Mouse (Mus musculus): ENCODE data around the gene Ifitm2. TPM values are rescaled to one million over a fixed set of nuclear protein-coding genes. Genes with fewer than 3 reads are reported as not detected.

Ifitm2 gene
- polyA plus RNA-seq, 1 experiment from 2014 or later = 798 TPM

GRCm38 (mm10) chr7:140960026-140960425 lies 4.2 kb upstream of the Ifitm2 start:
- 63% methylated on average over 5 of the region's 5 CpGs for WGBS (ENCODE audit: insufficient replicate concordance)
- no peaks in the 10 kb centered on the region for H3K9me3 ChIP-seq (ENCODE audit: low read length)
- H3K4me3 ChIP-seq (ENCODE audit: low read depth, low read length) = no peak overlapping the region
- no peak overlapping the region for H3K9ac ChIP-seq (replicated peaks)
- H3K27ac ChIP-seq (ENCODE audit: low read depth) = no peak overlapping the region
- ATAC-seq (no peak), DNase-seq (no peak)
- H3K36me3 ChIP-seq (replicated peaks; ENCODE audit: insufficient read depth, low read length) = no peaks in the 10 kb centered on the region
- TF ChIP-seq CTCF (IDR thresholded peaks at IDR 0.05; ENCODE audit: low read depth) = no peak
- TF ChIP-seq EP300 (IDR thresholded peaks at IDR 0.05; ENCODE audit: low read depth) = no peak
- H3K27me3 ChIP-seq (ENCODE audit: insufficient read depth, low read length) = no peaks in the 10 kb centered on the region
- H3K4me2 ChIP-seq (ENCODE audit: low read depth, low read length) = no peak overlapping the region
- peaks cover 10% of the 10 kb centered on the region for H3K4me1 ChIP-seq (ENCODE audit: insufficient read depth)

GRCm38 (mm10) chr7:140959181-140959901 lies 3.6 kb upstream of the Ifitm2 start:
- Histone ChIP-seq H3K4me2 (ENCODE audit: low read depth, low read length) (no peak overlapping the region), H3K27me3 (ENCODE audit: insufficient read depth, low read length) (no peaks in the 10 kb centered on the region), H3K36me3 (replicated peaks; ENCODE audit: insufficient read depth, low read length) (no peaks in the 10 kb centered on the region), H3K4me3 (ENCODE audit: low read depth, low read length) (no peak overlapping the region), H3K9ac (replicated peaks) (no peak overlapping the region), H3K27ac (ENCODE audit: low read depth) (no peak overlapping the region), H3K4me1 (ENCODE audit: insufficient read depth) (peaks cover 13% of the 10 kb centered on the region), H3K9me3 (ENCODE audit: low read length) (no peaks in the 10 kb centered on the region)
- ATAC-seq = no peak
- 13% methylated on average over 9 of the region's 9 CpGs for WGBS (ENCODE audit: insufficient replicate concordance)
- DNase-seq = peak; percentile 62
- TF ChIP-seq EP300 (IDR thresholded peaks at IDR 0.05; ENCODE audit: low read depth) (no peak), CTCF (IDR thresholded peaks at IDR 0.05; ENCODE audit: low read depth) (peak; percentile 69)

- 37% methylated on average over 6 of the region's 6 CpGs for WGBS (ENCODE audit: insufficient replicate concordance)
- H3K9me3 ChIP-seq (ENCODE audit: low read length) = no peaks in the 10 kb centered on the region
- H3K27ac ChIP-seq (ENCODE audit: low read depth) = peak overlapping the region; percentile 86
- H3K4me1 ChIP-seq (ENCODE audit: insufficient read depth) = peaks cover 27% of the 10 kb centered on the region
- 0 out of 2 replicates have a peak overlapping the region, but pooled peaks have one; percentile 8 for H3K9ac ChIP-seq (replicated peaks)
- H3K4me3 ChIP-seq (ENCODE audit: low read depth, low read length) = peak overlapping the region; percentile 66; the same call in 1 of the 2 replicates
- peak; percentile 57 for DNase-seq
- TF ChIP-seq EP300 (IDR thresholded peaks at IDR 0.05; ENCODE audit: low read depth) = peak; percentile 72
- no peak for TF ChIP-seq CTCF (IDR thresholded peaks at IDR 0.05; ENCODE audit: low read depth)
- H3K4me2 ChIP-seq (ENCODE audit: low read depth, low read length) = peak overlapping the region; percentile 80
- 0 out of 2 replicates have a peak, but pooled peaks cover 4% of the 10 kb centered on the region for H3K36me3 ChIP-seq (replicated peaks; ENCODE audit: insufficient read depth, low read length)
- ATAC-seq = no peak; the same call in 1 of the 2 replicates
- H3K27me3 ChIP-seq (ENCODE audit: insufficient read depth, low read length) = no peaks in the 10 kb centered on the region
Observed at GRCm38 (mm10) chr7:140956556-140956869, 726 bp upstream of the Ifitm2 start.

GRCm38 (mm10) chr7:140955342-140955741 lies 445 bp downstream of the Ifitm2 start:
- peak overlapping the region; percentile 66 for H3K4me3 ChIP-seq (ENCODE audit: low read depth, low read length)
- ATAC-seq = peak; percentile 29
- no peaks in the 10 kb centered on the region for H3K9me3 ChIP-seq (ENCODE audit: low read length)
- peak; percentile 49 for DNase-seq
- H3K4me2 ChIP-seq (ENCODE audit: low read depth, low read length) = peak overlapping the region; percentile 80
- H3K36me3 ChIP-seq (replicated peaks; ENCODE audit: insufficient read depth, low read length) = peaks cover 4% of the 10 kb centered on the region
- H3K4me1 ChIP-seq (ENCODE audit: insufficient read depth) = peaks cover 34% of the 10 kb centered on the region
- peak overlapping the region; percentile 72 for H3K9ac ChIP-seq (replicated peaks)
- no peaks in the 10 kb centered on the region for H3K27me3 ChIP-seq (ENCODE audit: insufficient read depth, low read length)
- no peak for TF ChIP-seq EP300 (IDR thresholded peaks at IDR 0.05; ENCODE audit: low read depth)
- no peak for TF ChIP-seq CTCF (IDR thresholded peaks at IDR 0.05; ENCODE audit: low read depth)
- 0% methylated on average over 17 of the region's 17 CpGs for WGBS (ENCODE audit: insufficient replicate concordance)
- H3K27ac ChIP-seq (ENCODE audit: low read depth) = peak overlapping the region; percentile 86

- WGBS (ENCODE audit: insufficient replicate concordance) = 3% methylated on average over 9 of the region's 9 CpGs
- Histone ChIP-seq H3K9ac (replicated peaks) (peak overlapping the region; percentile 72), H3K4me2 (ENCODE audit: low read depth, low read length) (peak overlapping the region; percentile 80), H3K4me3 (ENCODE audit: low read depth, low read length) (peak overlapping the region; percentile 66), H3K4me1 (ENCODE audit: insufficient read depth) (peaks cover 34% of the 10 kb centered on the region), H3K27me3 (ENCODE audit: insufficient read depth, low read length) (no peaks in the 10 kb centered on the region), H3K27ac (ENCODE audit: low read depth) (peak overlapping the region; percentile 86), H3K36me3 (replicated peaks; ENCODE audit: insufficient read depth, low read length) (peaks cover 9% of the 10 kb centered on the region), H3K9me3 (ENCODE audit: low read length) (no peaks in the 10 kb centered on the region)
- ATAC-seq (peak; percentile 59), DNase-seq (peak; percentile 83)
- TF ChIP-seq EP300 (IDR thresholded peaks at IDR 0.05; ENCODE audit: low read depth) = 0 out of 2 replicates have a peak, but pooled peaks have one; percentile 29
- TF ChIP-seq CTCF (IDR thresholded peaks at IDR 0.05; ENCODE audit: low read depth) = no peak
Observed at GRCm38 (mm10) chr7:140954733-140955071, 1.1 kb downstream of the Ifitm2 start.

- peak overlapping the region; percentile 72 for H3K9ac ChIP-seq (replicated peaks)
- no peaks in the 10 kb centered on the region for H3K27me3 ChIP-seq (ENCODE audit: insufficient read depth, low read length)
- H3K4me2 ChIP-seq (ENCODE audit: low read depth, low read length) = peak overlapping the region; percentile 80
- H3K27ac ChIP-seq (ENCODE audit: low read depth) = peak overlapping the region; percentile 86
- ATAC-seq (no peak), DNase-seq (no peak)
- 31% methylated on average over 15 of the region's 15 CpGs for WGBS (ENCODE audit: insufficient replicate concordance)
- H3K4me3 ChIP-seq (ENCODE audit: low read depth, low read length) = peak overlapping the region; percentile 66
- H3K9me3 ChIP-seq (ENCODE audit: low read length) = no peaks in the 10 kb centered on the region
- H3K4me1 ChIP-seq (ENCODE audit: insufficient read depth) = peaks cover 34% of the 10 kb centered on the region
- peaks cover 14% of the 10 kb centered on the region for H3K36me3 ChIP-seq (replicated peaks; ENCODE audit: insufficient read depth, low read length)
- TF ChIP-seq EP300 (IDR thresholded peaks at IDR 0.05; ENCODE audit: low read depth) = peak; percentile 33; the same call in 1 of the 2 replicates
- TF ChIP-seq CTCF (IDR thresholded peaks at IDR 0.05; ENCODE audit: low read depth) = no peak
Observed at GRCm38 (mm10) chr7:140953800-140954732, 1.7 kb downstream of the Ifitm2 start.

All from liver, postnatal 0 days (tissue).